Mouse (Mus musculus): ENCODE data around the gene Cdh13.

GRCm38 (mm10) chr8:118334933-118335332 lies 51.4 kb downstream of the Cdh13 start:
- TF ChIP-seq POLR2A (IDR thresholded peaks at IDR 0.05; ENCODE audit: insufficient read length, low read depth) (no peak), E2F4 (IDR thresholded peaks at IDR 0.05; ENCODE audit: insufficient read depth) (no peak), REST (IDR thresholded peaks at IDR 0.05; ENCODE audit: insufficient read depth, insufficient read length) (no peak), USF1 (IDR thresholded peaks at IDR 0.05; ENCODE audit: low read depth) (no peak), TCF12 (IDR thresholded peaks at IDR 0.05; ENCODE audit: insufficient read depth, poor library complexity, severe bottlenecking) (no peak), SRF (IDR thresholded peaks at IDR 0.05; ENCODE audit: control insufficient read depth, insufficient read length, low read depth) (no peak), MAX (IDR thresholded peaks at IDR 0.05; ENCODE audit: low read depth) (no peak)

All from myocyte (in vitro differentiated cells).